Mouse (Mus musculus) G1E (cell line): ENCODE data around the gene Epb41l3.

Experiments used
- CTCF ChIP-seq: IDR thresholded peaks from 2 replicates; pipeline ENCODE4 v1.5.1; 2012; ENCODE audit warnings: low read depth, low read length, inconsistent platforms, mixed read lengths
- GATA1 ChIP-seq: IDR thresholded peaks from 2 replicates; pipeline ENCODE4 v1.6.1; 2012; ENCODE audit warnings: borderline replicate concordance, low read length, inconsistent platforms, mixed read lengths
- GATA2 ChIP-seq: IDR thresholded peaks from 2 replicates; pipeline ENCODE4 v1.6.1; 2012; ENCODE audit warnings: low read depth, low read length, inconsistent platforms, borderline replicate concordance
- POLR2AphosphoS5 ChIP-seq: IDR thresholded peaks from 2 replicates; pipeline ENCODE4 v1.6.1; 2012; ENCODE audit warnings: low read depth, low read length, inconsistent platforms; ENCODE audit not compliant: insufficient replicate concordance
- TAL1 ChIP-seq: conservative IDR thresholded peaks from 2 replicates; pipeline ENCODE4 v1.6.1; 2012; ENCODE audit warnings: low read depth, low read length, inconsistent platforms, mixed read lengths

- TF ChIP-seq GATA2 (no peak), CTCF (no peak), GATA1 (no peak), POLR2AphosphoS5 (no peak), TAL1 (no peak)
Observed at GRCm38 (mm10) chr17:69227426-69228014, 152.0 kb downstream of the Epb41l3 start.
